Mouse (Mus musculus): ENCODE results near the gene Tmem164.

The Tmem164 gene

GRCm38 (mm10) chrX:142748574-142748973, 67.4 kb downstream of the Tmem164 start:
- DNase-seq (ENCODE audit: low spot score) = no peak

GRCm38 (mm10) chrX:142750775-142751174, 69.6 kb downstream of the Tmem164 start:
- no peak for DNase-seq (ENCODE audit: low spot score)

- no peak for DNase-seq (ENCODE audit: low spot score)
Observed at GRCm38 (mm10) chrX:142755542-142755941, 74.3 kb downstream of the Tmem164 start.

GRCm38 (mm10) chrX:142760415-142760814, 79.2 kb downstream of the Tmem164 start:
- DNase-seq (ENCODE audit: low spot score) = no peak

- no peak for DNase-seq (ENCODE audit: low spot score)
Observed at GRCm38 (mm10) chrX:142763337-142763736, 82.1 kb downstream of the Tmem164 start.

- no peak for DNase-seq (ENCODE audit: low spot score)
Observed at GRCm38 (mm10) chrX:142769698-142770097, 88.5 kb downstream of the Tmem164 start.

- DNase-seq (ENCODE audit: low spot score) = no peak
Observed at GRCm38 (mm10) chrX:142773658-142774057, 92.5 kb downstream of the Tmem164 start.

GRCm38 (mm10) chrX:142776131-142776530, 94.9 kb downstream of the Tmem164 start:
- DNase-seq (ENCODE audit: low spot score) = no peak

- no peak for DNase-seq (ENCODE audit: low spot score)
Observed at GRCm38 (mm10) chrX:142778638-142779037, 97.4 kb downstream of the Tmem164 start.

GRCm38 (mm10) chrX:142786160-142787052, 105.2 kb downstream of the Tmem164 start:
- DNase-seq (ENCODE audit: low spot score) = no peak

GRCm38 (mm10) chrX:142792185-142792584, 111.0 kb downstream of the Tmem164 start:
- no peak for DNase-seq (ENCODE audit: low spot score)

- no peak for DNase-seq (ENCODE audit: low spot score)
Observed at GRCm38 (mm10) chrX:142794069-142794610, 112.9 kb downstream of the Tmem164 start.

GRCm38 (mm10) chrX:142804596-142804995, 123.4 kb downstream of the Tmem164 start:
- no peak for DNase-seq (ENCODE audit: low spot score)

GRCm38 (mm10) chrX:142806126-142806525, 124.9 kb downstream of the Tmem164 start:
- no peak for DNase-seq (ENCODE audit: low spot score)

- DNase-seq (ENCODE audit: low spot score) = peak; percentile 8
Observed at GRCm38 (mm10) chrX:142806620-142807061, 125.4 kb downstream of the Tmem164 start.

- DNase-seq (ENCODE audit: low spot score) = peak; percentile 39
Observed at GRCm38 (mm10) chrX:142808411-142808810, 127.2 kb downstream of the Tmem164 start.

- DNase-seq (ENCODE audit: low spot score) = peak; percentile 29
Observed at GRCm38 (mm10) chrX:142813146-142813545, 131.9 kb downstream of the Tmem164 start.

GRCm38 (mm10) chrX:142818057-142818682, 137.0 kb downstream of the Tmem164 start:
- peak; percentile 31 for DNase-seq (ENCODE audit: low spot score)

GRCm38 (mm10) chrX:142821239-142821638, 140.0 kb downstream of the Tmem164 start:
- no peak for DNase-seq (ENCODE audit: low spot score)

- DNase-seq (ENCODE audit: low spot score) = no peak
Observed at GRCm38 (mm10) chrX:142821846-142822245, 140.6 kb downstream of the Tmem164 start.

GRCm38 (mm10) chrX:142825309-142825708, 144.1 kb downstream of the Tmem164 start:
- DNase-seq (ENCODE audit: low spot score) = no peak

- DNase-seq (ENCODE audit: low spot score) = no peak
Observed at GRCm38 (mm10) chrX:142827644-142828043, 146.4 kb downstream of the Tmem164 start.
